Mouse (Mus musculus): ENCODE data around the gene Ttll4.

- TF ChIP-seq POLR2A (IDR thresholded peaks at IDR 0.05; ENCODE audit: insufficient read depth, low read depth, low read length) (no peak), CTCF (IDR thresholded peaks at IDR 0.05; ENCODE audit: insufficient read depth, low read depth, low read length) (no peak)
Observed at GRCm38 (mm10) chr1:74728446-74728845, 66.9 kb downstream of the Ttll4 start.

All from olfactory bulb, adult 2 months (tissue).